Mouse (Mus musculus): ENCODE data around the gene Polr2e. TPM values are rescaled to one million over a fixed set of nuclear protein-coding genes. Genes with fewer than 3 reads are reported as not detected.
"Not testable (repeated sequence)": the region's sequence is repeated elsewhere in the genome, so short reads cannot be mapped to it uniquely, and the experiment has no call there.

Polr2e gene
- polyA plus RNA-seq, 1 experiment from 2014 or later = 157 TPM

- no peak within 1 kb of the TSS for H3K27ac ChIP-seq (replicated peaks; ENCODE audit: low read depth, low read length)
- no peak for ATAC-seq (ENCODE audit: low FRiP score, low TSS enrichment)
- no peaks in the 10 kb centered on the region for H3K9me3 ChIP-seq (ENCODE audit: control insufficient read depth, low read length)
- DNase-seq = no peak
- H3K9ac ChIP-seq (replicated peaks; ENCODE audit: low read length) = no peak within 1 kb of the TSS
- no peak within 1 kb of the TSS for H3K4me3 ChIP-seq (replicated peaks; ENCODE audit: low read depth, low read length)
- no peaks in the 10 kb centered on the region for H3K36me3 ChIP-seq (ENCODE audit: control insufficient read depth, insufficient read depth, low read length)
- no peak within 1 kb of the TSS for H3K4me2 ChIP-seq (ENCODE audit: low read length)
- H3K27me3 ChIP-seq (ENCODE audit: control insufficient read depth, insufficient read depth, low read length) = no peaks in the 10 kb centered on the region
- 0 out of 2 replicates have a peak, but pooled peaks cover 3% of the 10 kb centered on the region for H3K4me1 ChIP-seq (ENCODE audit: control insufficient read depth, insufficient read depth, low read length)
- 46% methylated on average over 9 of the region's 9 CpGs for WGBS
Measured at GRCm38 (mm10) chr10:80047041-80047565, 7.5 kb upstream of the Polr2e start, which contains the start of gene Gpx4. Gene Gpx4 (plus strand): TSS chr10:80047166.

- no peak for ATAC-seq (ENCODE audit: low FRiP score, low TSS enrichment)
- Histone ChIP-seq H3K27me3 (ENCODE audit: control insufficient read depth, insufficient read depth, low read length) (no peaks in the 10 kb centered on the region), H3K4me2 (ENCODE audit: low read length) (no peak overlapping the region), H3K9me3 (ENCODE audit: control insufficient read depth, low read length) (no peaks in the 10 kb centered on the region), H3K4me3 (replicated peaks; ENCODE audit: low read depth, low read length) (no peak overlapping the region), H3K9ac (replicated peaks; ENCODE audit: low read length) (no peak overlapping the region), H3K4me1 (ENCODE audit: control insufficient read depth, insufficient read depth, low read length) (no peaks in the 10 kb centered on the region), H3K36me3 (ENCODE audit: control insufficient read depth, insufficient read depth, low read length) (no peaks in the 10 kb centered on the region), H3K27ac (replicated peaks; ENCODE audit: low read depth, low read length) (no peak overlapping the region)
- DNase-seq = no peak
- WGBS = 59% methylated on average over 5 of the region's 5 CpGs
Measured at GRCm38 (mm10) chr10:80045766-80046165, 6.2 kb upstream of the Polr2e start.

DNA sequence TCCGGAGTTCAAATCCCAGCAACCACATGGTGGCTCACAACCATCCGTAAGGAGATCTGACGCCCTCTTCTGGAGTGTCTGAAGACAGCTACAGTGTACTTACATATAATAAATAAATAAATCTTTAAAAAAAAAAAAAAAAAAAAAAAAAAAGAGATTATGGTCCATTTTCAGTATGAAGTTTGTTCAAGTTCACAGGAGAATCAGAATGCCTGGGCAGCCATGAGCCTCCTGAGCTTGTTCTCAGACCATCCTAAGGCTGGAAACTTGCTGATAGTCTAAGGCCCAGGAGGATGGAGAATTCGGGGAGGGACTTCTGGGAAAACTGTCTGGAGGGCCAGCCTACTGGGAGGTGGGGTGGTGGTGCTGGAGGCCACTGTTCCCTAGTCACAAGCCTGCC is 5.8 kb upstream of the Polr2e start:
- not testable (repeated sequence) for H3K27ac ChIP-seq (replicated peaks; ENCODE audit: low read depth, low read length)

DNA sequence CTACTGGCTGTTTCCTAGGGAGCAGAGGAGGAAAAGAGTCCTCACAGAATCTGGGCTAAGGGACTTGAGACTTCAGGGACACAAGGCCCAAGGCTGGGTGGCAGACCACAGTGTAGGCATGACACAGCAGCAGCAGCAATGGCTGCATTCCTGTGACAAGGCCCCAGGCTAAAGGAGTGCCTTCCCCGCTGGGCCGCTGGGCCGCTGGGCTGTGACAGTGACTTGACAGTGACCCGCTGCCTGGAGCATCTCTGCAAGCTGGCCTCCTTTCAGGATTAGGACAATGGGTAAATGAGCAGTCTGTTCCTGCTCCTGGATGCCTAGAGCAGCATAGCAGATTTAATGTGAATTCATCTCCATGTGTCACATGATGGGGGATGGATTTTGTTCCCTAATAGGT is 4.5 kb upstream of the Polr2e start:
- Histone ChIP-seq H3K27ac (replicated peaks; ENCODE audit: low read depth, low read length) (peak overlapping the region; percentile 74), H3K4me3 (replicated peaks; ENCODE audit: low read depth, low read length) (no peak overlapping the region), H3K4me2 (ENCODE audit: low read length) (no peak overlapping the region), H3K9me3 (ENCODE audit: control insufficient read depth, low read length) (no peaks in the 10 kb centered on the region), H3K27me3 (ENCODE audit: control insufficient read depth, insufficient read depth, low read length) (no peaks in the 10 kb centered on the region), H3K9ac (replicated peaks; ENCODE audit: low read length) (no peak overlapping the region), H3K4me1 (ENCODE audit: control insufficient read depth, insufficient read depth, low read length) (no peaks in the 10 kb centered on the region), H3K36me3 (ENCODE audit: control insufficient read depth, insufficient read depth, low read length) (no peaks in the 10 kb centered on the region)
- DNase-seq = peak; percentile 32
- 11% methylated on average over 4 of the region's 4 CpGs for WGBS
- no peak for ATAC-seq (ENCODE audit: low FRiP score, low TSS enrichment)

More for the DNA sequence above, 5.8 kb upstream of the Polr2e start:
- WGBS = 74% methylated on average over 2 of the region's 4 CpGs
- H3K4me2 ChIP-seq (ENCODE audit: low read length); H3K27me3 ChIP-seq (ENCODE audit: control insufficient read depth, insufficient read depth, low read length); H3K4me3 ChIP-seq (replicated peaks; ENCODE audit: low read depth, low read length); H3K4me1 ChIP-seq (ENCODE audit: control insufficient read depth, insufficient read depth, low read length); H3K9me3 ChIP-seq (ENCODE audit: control insufficient read depth, low read length); DNase-seq; ATAC-seq (ENCODE audit: low FRiP score, low TSS enrichment); H3K36me3 ChIP-seq (ENCODE audit: control insufficient read depth, insufficient read depth, low read length); H3K9ac ChIP-seq (replicated peaks; ENCODE audit: low read length): not testable (repeated sequence)

- not testable (repeated sequence) for H3K9me3 ChIP-seq (ENCODE audit: control insufficient read depth, low read length); ATAC-seq (ENCODE audit: low FRiP score, low TSS enrichment); H3K4me2 ChIP-seq (ENCODE audit: low read length); H3K4me1 ChIP-seq (ENCODE audit: control insufficient read depth, insufficient read depth, low read length); H3K27ac ChIP-seq (replicated peaks; ENCODE audit: low read depth, low read length); DNase-seq; H3K9ac ChIP-seq (replicated peaks; ENCODE audit: low read length); H3K27me3 ChIP-seq (ENCODE audit: control insufficient read depth, insufficient read depth, low read length); H3K4me3 ChIP-seq (replicated peaks; ENCODE audit: low read depth, low read length)
- WGBS = 93% methylated on average over 7 of the region's 8 CpGs
- H3K36me3 ChIP-seq (ENCODE audit: control insufficient read depth, insufficient read depth, low read length) = peaks cover 19% of the 10 kb centered on the region
Measured at GRCm38 (mm10) chr10:80041409-80042060, 1.9 kb upstream of the Polr2e start.

- Histone ChIP-seq H3K36me3 (ENCODE audit: control insufficient read depth, insufficient read depth, low read length) (peaks cover 44% of the 10 kb centered on the region), H3K4me3 (replicated peaks; ENCODE audit: low read depth, low read length) (no peak overlapping the region), H3K27ac (replicated peaks; ENCODE audit: low read depth, low read length) (no peak overlapping the region), H3K9me3 (ENCODE audit: control insufficient read depth, low read length) (no peaks in the 10 kb centered on the region), H3K4me2 (ENCODE audit: low read length) (no peak overlapping the region), H3K4me1 (ENCODE audit: control insufficient read depth, insufficient read depth, low read length) (peaks cover 10% of the 10 kb centered on the region), H3K27me3 (ENCODE audit: control insufficient read depth, insufficient read depth, low read length) (no peaks in the 10 kb centered on the region), H3K9ac (replicated peaks; ENCODE audit: low read length) (no peak overlapping the region)
- 91% methylated on average over 13 of the region's 13 CpGs for WGBS
- no peak for DNase-seq
- no peak for ATAC-seq (ENCODE audit: low FRiP score, low TSS enrichment)
Measured at GRCm38 (mm10) chr10:80036832-80037231, 2.8 kb downstream of the Polr2e start.

GRCm38 (mm10) chr10:80035686-80036085 is 3.9 kb downstream of the Polr2e start:
- Histone ChIP-seq H3K9me3 (ENCODE audit: control insufficient read depth, low read length) (no peaks in the 10 kb centered on the region), H3K36me3 (ENCODE audit: control insufficient read depth, insufficient read depth, low read length) (peaks cover 44% of the 10 kb centered on the region), H3K27ac (replicated peaks; ENCODE audit: low read depth, low read length) (no peak overlapping the region), H3K4me2 (ENCODE audit: low read length) (no peak overlapping the region), H3K4me1 (ENCODE audit: control insufficient read depth, insufficient read depth, low read length) (peaks cover 10% of the 10 kb centered on the region), H3K9ac (replicated peaks; ENCODE audit: low read length) (no peak overlapping the region), H3K27me3 (ENCODE audit: control insufficient read depth, insufficient read depth, low read length) (no peaks in the 10 kb centered on the region), H3K4me3 (replicated peaks; ENCODE audit: low read depth, low read length) (no peak overlapping the region)
- DNase-seq (no peak), ATAC-seq (ENCODE audit: low FRiP score, low TSS enrichment) (no peak)
- 92% methylated on average over 5 of the region's 5 CpGs for WGBS

- no peak overlapping the region for H3K27ac ChIP-seq (replicated peaks; ENCODE audit: low read depth, low read length)
- H3K4me1 ChIP-seq (ENCODE audit: control insufficient read depth, insufficient read depth, low read length) = peaks cover 10% of the 10 kb centered on the region
- H3K9me3 ChIP-seq (ENCODE audit: control insufficient read depth, low read length) = no peaks in the 10 kb centered on the region
- no peak for ATAC-seq (ENCODE audit: low FRiP score, low TSS enrichment)
- H3K9ac ChIP-seq (replicated peaks; ENCODE audit: low read length) = 0 out of 2 replicates have a peak overlapping the region, but pooled peaks have one; percentile 23
- peaks cover 44% of the 10 kb centered on the region for H3K36me3 ChIP-seq (ENCODE audit: control insufficient read depth, insufficient read depth, low read length)
- no peaks in the 10 kb centered on the region for H3K27me3 ChIP-seq (ENCODE audit: control insufficient read depth, insufficient read depth, low read length)
- DNase-seq = no peak
- H3K4me3 ChIP-seq (replicated peaks; ENCODE audit: low read depth, low read length) = no peak overlapping the region
- WGBS = 79% methylated on average over 8 of the region's 8 CpGs
- no peak overlapping the region for H3K4me2 ChIP-seq (ENCODE audit: low read length)
Measured at GRCm38 (mm10) chr10:80035148-80035547, 4.4 kb downstream of the Polr2e start.
